Mouse (Mus musculus) cortical plate, adult 2 months (tissue): ENCODE results near the gene P3h2.

ENCODE experiments used
- CTCF ChIP-seq: fragments of 200-500 bp; IDR thresholded peaks from 2 replicates; pipeline ENCODE4 v1.5.1; 2011; ENCODE audit warnings: mild to moderate bottlenecking, control low read depth, low read length; ENCODE audit not compliant: insufficient read depth; ENCODE audit errors: extremely low read depth
- POLR2A ChIP-seq: fragments of 200-500 bp; IDR thresholded peaks from 2 replicates; pipeline ENCODE4 v1.6.1; 2011; ENCODE audit warnings: mild to moderate bottlenecking, low read length, control low read depth; ENCODE audit not compliant: insufficient read depth; ENCODE audit errors: extremely low read depth

DNA sequence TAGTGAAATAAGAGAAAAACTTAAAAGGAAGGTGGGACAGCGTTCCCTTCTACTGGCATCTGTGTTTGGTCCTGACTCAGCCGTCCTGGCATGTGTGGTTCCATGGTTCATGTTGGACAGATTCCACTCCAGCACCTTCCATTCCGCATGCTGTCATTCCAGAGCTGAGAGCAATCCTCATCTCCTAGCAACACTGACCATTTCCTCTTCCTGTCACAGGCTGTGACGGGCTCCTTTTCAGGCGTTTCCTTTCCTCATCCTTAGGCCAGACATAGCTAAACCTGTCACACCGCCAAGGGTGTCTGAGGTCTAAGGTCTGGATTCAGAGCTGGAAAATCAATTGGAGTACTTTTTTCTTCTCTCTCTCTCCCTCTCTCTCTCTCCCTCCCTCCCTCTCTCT is 40.5 kb downstream of the P3h2 start:
- TF ChIP-seq CTCF (no peak), POLR2A (no peak)
